Mouse (Mus musculus) heart, postnatal 0 days (tissue): Measurements from ENCODE around the gene Gprc5a. TPM values are rescaled to one million over a fixed set of nuclear protein-coding genes. Genes with fewer than 3 reads are reported as not detected.

Experiments used
- ATAC-seq: fragments of 200-750 bp; cut with Nextera tagmentation; 2 replicates; pipeline ENCODE4 v1.8.0; 2017; ENCODE audit warnings: low read depth, moderate number of reproducible peaks, moderate library complexity; ENCODE audit not compliant: insufficient read depth
- DNase-seq: peaks from one replicate; pipeline ENCODE4 v3.0.0-alpha.2; 2016; ENCODE audit warnings: low spot score
- H3K27ac ChIP-seq: fragments of 300-500 bp; sonication (generic); 2 replicates; pipeline ENCODE4 v1.5.1; 2014; ENCODE audit warnings: low read depth, mild to moderate bottlenecking
- H3K27me3 ChIP-seq: fragments of 300-500 bp; sonication (generic); 2 replicates; pipeline ENCODE4 v1.6.1; 2014; ENCODE audit warnings: low read length, mixed read lengths; ENCODE audit not compliant: control insufficient read depth, insufficient read depth
- H3K36me3 ChIP-seq: fragments of 300-500 bp; sonication (generic); replicated peaks from 2 replicates; pipeline ENCODE4 v1.6.1; 2014; ENCODE audit warnings: low read length, mixed read lengths; ENCODE audit not compliant: control insufficient read depth, insufficient read depth
- H3K4me1 ChIP-seq: fragments of 300-500 bp; sonication (generic); 2 replicates; pipeline ENCODE4 v1.6.1; 2014; ENCODE audit warnings: antibody characterized with exemption; ENCODE audit not compliant: control insufficient read depth, insufficient read depth
- H3K4me2 ChIP-seq: fragments of 300-500 bp; sonication (generic); 2 replicates; pipeline ENCODE4 v1.6.1; 2014; ENCODE audit warnings: low read depth, mild to moderate bottlenecking, low read length, moderate library complexity
- H3K4me3 ChIP-seq: fragments of 300-500 bp; sonication (generic); 2 replicates; pipeline ENCODE4 v1.5.1; 2014; ENCODE audit warnings: low read depth, low read length
- H3K9ac ChIP-seq: fragments of 300-500 bp; sonication (generic); replicated peaks from 2 replicates; pipeline ENCODE4 v1.6.1; 2014; ENCODE audit warnings: low read depth, low read length, mixed read lengths
- H3K9me3 ChIP-seq: fragments of 300-500 bp; sonication (generic); replicated peaks from 2 replicates; pipeline ENCODE4 v1.6.1; 2016; ENCODE audit warnings: low read length; ENCODE audit not compliant: control insufficient read depth
- CTCF ChIP-seq: IDR thresholded peaks from 2 replicates; pipeline ENCODE4 v1.5.1; 2016; ENCODE audit warnings: antibody characterized with exemption, control low read depth, low read depth
- EP300 ChIP-seq: IDR thresholded peaks from 2 replicates; pipeline ENCODE4 v1.6.1; 2016; ENCODE audit warnings: antibody characterized with exemption, low read depth
- WGBS: fragments of 180-500 bp; shearing (Covaris S2); extraction: QIAGEN DNeasy Blood & Tissue Kit; methylation state at CpG from one replicate; pipeline ENCODE4 v1.1.7; 2014; 5-methylcytosine and 5-hydroxymethylcytosine counted together
- polyA plus RNA-seq: library from polyadenylated mRNA; unstranded; fragments of >200 nt; fragmentation: Nextera tagmentation; extraction: Ambion mirVana; gene quantifications from 2 replicates; pipeline ENCODE4 v1.2.1, GENCODE M21; 2015
- total RNA-seq: library from RNA; depleted of rRNA; stranded (reverse); fragments of >200 nt; gene quantifications from 2 replicates; pipeline ENCODE4 v1.2.3, GENCODE M21; 2014; ENCODE audit warnings: low replicate concordance; rRNA removed

Gene Gprc5a
- total and polyA plus RNA-seq, 2 experiments from 2014 or later, result 2.3 TPM; not detected in 1

DNA sequence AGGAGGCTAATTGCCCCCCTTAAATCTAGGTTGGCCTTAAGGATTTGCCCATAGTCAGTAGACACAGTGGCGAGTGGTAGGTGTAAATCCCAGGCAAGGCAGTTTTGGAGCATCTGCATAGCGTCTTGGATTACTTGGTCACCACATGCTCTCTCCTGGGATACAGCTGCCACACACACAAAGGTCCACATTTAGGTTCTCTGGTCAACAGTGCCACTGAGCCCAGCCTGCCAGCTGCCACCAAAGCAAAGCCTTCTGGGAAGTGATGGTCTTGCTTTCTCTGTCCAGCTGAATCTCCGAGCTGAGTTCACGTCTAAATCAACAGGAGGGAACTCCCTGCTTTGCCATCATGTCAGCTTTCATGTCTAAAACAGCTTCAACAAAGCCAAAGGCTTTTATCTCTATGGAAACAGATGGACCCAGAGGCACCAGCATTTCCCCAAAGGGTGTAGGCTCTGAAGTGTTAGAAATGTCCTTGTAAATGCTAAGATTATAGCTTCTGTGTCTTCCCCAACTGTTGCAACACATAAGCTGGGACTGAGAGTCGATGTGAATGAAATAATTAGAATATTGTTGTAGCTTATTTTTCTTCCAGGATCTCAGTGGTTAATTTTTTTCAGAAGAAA is 59.4 kb downstream of the Gprc5a start:
- Histone ChIP-seq H3K4me3 (no peak overlapping the region), H3K9ac (no peak overlapping the region), H3K9me3 (no peaks in the 10 kb centered on the region), H3K27ac (no peak overlapping the region), H3K27me3 (no peaks in the 10 kb centered on the region), H3K4me1 (no peaks in the 10 kb centered on the region), H3K36me3 (no peaks in the 10 kb centered on the region), H3K4me2 (no peak overlapping the region)
- no peak for TF ChIP-seq EP300
- DNase-seq (no peak), ATAC-seq (no peak)
- WGBS, result 61% methylated on average over 5 of the region's 5 CpGs

DNA sequence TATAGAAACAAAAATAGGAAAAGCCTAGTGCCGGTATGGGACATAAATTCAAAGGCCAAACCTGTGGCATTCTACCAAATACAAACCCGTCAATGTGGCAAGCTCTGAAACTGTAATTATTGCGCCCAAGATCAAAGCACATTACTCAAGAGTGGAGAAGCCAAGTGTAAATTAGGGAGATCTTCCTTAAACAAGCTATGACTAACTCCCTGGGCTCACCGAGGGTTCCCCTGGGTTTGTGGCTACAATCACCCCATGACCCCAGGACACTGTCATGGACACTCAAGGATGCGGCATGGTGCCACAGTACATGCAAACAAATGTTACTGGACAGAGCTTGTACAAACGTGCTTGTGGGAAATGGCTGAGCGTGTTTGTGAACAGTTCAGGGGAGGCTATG is 67.6 kb downstream of the Gprc5a start:
- H3K36me3 ChIP-seq, result no peaks in the 10 kb centered on the region
- H3K4me1 ChIP-seq, result no peaks in the 10 kb centered on the region
- 84% methylated on average over 7 of the region's 7 CpGs for WGBS
- H3K27ac ChIP-seq, result no peak overlapping the region
- TF ChIP-seq CTCF (no peak), EP300 (no peak)
- H3K4me2 ChIP-seq, result no peak overlapping the region
- no peaks in the 10 kb centered on the region for H3K27me3 ChIP-seq
- ATAC-seq (no peak), DNase-seq (no peak)
- no peaks in the 10 kb centered on the region for H3K9me3 ChIP-seq
- no peak overlapping the region for H3K4me3 ChIP-seq
- no peak overlapping the region for H3K9ac ChIP-seq

DNA sequence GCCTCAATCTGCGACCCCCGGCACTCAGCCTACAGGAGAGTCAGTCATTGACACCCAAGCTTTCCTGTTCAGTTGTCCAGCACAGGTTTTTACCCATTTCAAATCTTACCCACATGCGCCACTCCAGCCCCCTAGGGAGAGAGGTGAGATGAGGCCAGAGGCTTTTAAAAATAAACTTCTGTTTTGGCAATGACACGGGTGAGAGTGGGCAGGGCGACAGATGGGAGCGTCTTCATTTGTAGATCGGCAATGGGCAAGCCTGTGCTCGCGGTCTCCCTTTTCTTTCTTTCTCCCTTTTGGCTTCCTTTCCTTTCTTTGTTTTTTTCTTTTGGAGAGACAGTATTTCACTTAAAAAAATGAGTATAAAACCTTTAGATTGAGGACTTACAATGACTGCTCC is 68.0 kb downstream of the Gprc5a start:
- no peak overlapping the region for H3K4me3 ChIP-seq
- no peak for TF ChIP-seq CTCF
- no peak for TF ChIP-seq EP300
- DNase-seq (no peak), ATAC-seq (no peak)
- no peak overlapping the region for H3K9ac ChIP-seq
- no peak overlapping the region for H3K4me2 ChIP-seq
- no peak overlapping the region for H3K27ac ChIP-seq
- no peaks in the 10 kb centered on the region for H3K9me3 ChIP-seq
- 91% methylated on average over 9 of the region's 9 CpGs for WGBS
- H3K27me3 ChIP-seq, result no peaks in the 10 kb centered on the region
- H3K36me3 ChIP-seq, result no peaks in the 10 kb centered on the region
- no peaks in the 10 kb centered on the region for H3K4me1 ChIP-seq

Other genes starting within 250 kb of the Gprc5a start
- gene Crebl2, start 235.5 kb upstream of the Gprc5a start, total RNA-seq, result 0.85 and 14.5 TPM in 2 replicates
- 2.0 and 2.4 TPM in 2 replicates for gene Crebl2, start 235.5 kb upstream of the Gprc5a start, polyA plus RNA-seq
- 4.0 and 13.4 TPM in 2 replicates for gene Gpr19, start 167.1 kb upstream of the Gprc5a start, total RNA-seq
- 7.6 and 9.4 TPM in 2 replicates for gene Gpr19, start 167.1 kb upstream of the Gprc5a start, polyA plus RNA-seq
- 42.9 and 65.1 TPM in 2 replicates for gene Cdkn1b, start 145.2 kb upstream of the Gprc5a start, total RNA-seq
- gene Cdkn1b, start 145.2 kb upstream of the Gprc5a start, polyA plus RNA-seq, result 23.7 and 27.0 TPM in 2 replicates
- gene Apold1, start 83.9 kb upstream of the Gprc5a start, total RNA-seq, result 24.8 and 28.5 TPM in 2 replicates
- gene Apold1, start 83.9 kb upstream of the Gprc5a start, polyA plus RNA-seq, result 6.9 and 9.2 TPM in 2 replicates
- gene Ddx47, start 54.0 kb upstream of the Gprc5a start, total RNA-seq, result 24.5 and 35.8 TPM in 2 replicates
- 51.4 and 52.7 TPM in 2 replicates for gene Ddx47, start 54.0 kb upstream of the Gprc5a start, polyA plus RNA-seq
- not detected in 2 replicates for gene Gprc5d, start 52.6 kb downstream of the Gprc5a start, total RNA-seq
- gene Gprc5d, start 52.6 kb downstream of the Gprc5a start, polyA plus RNA-seq, result not detected in 2 replicates
- gene Fam234b, start 132.3 kb downstream of the Gprc5a start, total RNA-seq, result 3.7 and 4.3 TPM in 2 replicates
- gene Fam234b, start 132.3 kb downstream of the Gprc5a start, polyA plus RNA-seq, result 4.5 and 4.8 TPM in 2 replicates
- 8.8 and 35.5 TPM in 2 replicates for gene Hebp1, start 132.4 kb downstream of the Gprc5a start, total RNA-seq
- 10.9 and 11.0 TPM in 2 replicates for gene Hebp1, start 132.4 kb downstream of the Gprc5a start, polyA plus RNA-seq
- 0.19 TPM in 1 of 2 replicates, not detected in the other for gene Gsg1, start 188.7 kb downstream of the Gprc5a start, total RNA-seq
- gene Gsg1, start 188.7 kb downstream of the Gprc5a start, polyA plus RNA-seq, result 1.1 and 1.3 TPM in 2 replicates
- not detected in 2 replicates for gene Pbp2, start 244.8 kb downstream of the Gprc5a start, total RNA-seq
- not detected in 2 replicates for gene Pbp2, start 244.8 kb downstream of the Gprc5a start, polyA plus RNA-seq